Mouse (Mus musculus) brown adipose tissue, adult 24 weeks (tissue): ENCODE measurements at regions not wholly inside any gene's neighbourhood (a gene's known extent, or its start where the extent isn't known, plus 50 kb on each side); places are given as distances from the start of the nearest gene placed in this dataset.

Experiments used
- H3K27ac ChIP-seq: fragments of 200-500 bp; replicated peaks from 2 replicates; pipeline ENCODE4 v1.5.1; 2012; ENCODE audit warnings: low read depth, mild to moderate bottlenecking, low read length
- H3K4me1 ChIP-seq: fragments of 200-500 bp; 2 replicates; pipeline ENCODE4 v1.6.1; 2012; ENCODE audit warnings: low read length, mixed read lengths; ENCODE audit not compliant: control insufficient read depth, insufficient read depth, insufficient read length
- H3K4me3 ChIP-seq: fragments of 200-500 bp; 2 replicates; pipeline ENCODE4 v1.5.1; 2012; ENCODE audit warnings: low read depth, mild to moderate bottlenecking, low read length, moderate library complexity; ENCODE audit not compliant: insufficient read depth

GRCm38 (mm10) chr1:90430480-90430879 lies 172.3 kb upstream of the Cops8 start:
- Histone ChIP-seq H3K27ac (no peak overlapping the region), H3K4me1 (peaks cover 3% of the 10 kb centered on the region; the same call in 1 of the 2 replicates), H3K4me3 (no peak overlapping the region)

- H3K27ac ChIP-seq, result no peak overlapping the region
- no peak overlapping the region for H3K4me3 ChIP-seq
- peaks cover 3% of the 10 kb centered on the region; the same call in 1 of the 2 replicates for H3K4me1 ChIP-seq
Measured at GRCm38 (mm10) chr1:90431783-90432182, 171.0 kb upstream of the Cops8 start.

GRCm38 (mm10) chr1:90433911-90434310 lies 168.9 kb upstream of the Cops8 start:
- H3K27ac ChIP-seq, result no peak overlapping the region
- no peak overlapping the region for H3K4me3 ChIP-seq
- no peaks in the 10 kb centered on the region for H3K4me1 ChIP-seq

- Histone ChIP-seq H3K27ac (no peak overlapping the region), H3K4me1 (0 out of 2 replicates have a peak, but pooled peaks cover 5% of the 10 kb centered on the region), H3K4me3 (no peak overlapping the region)
Measured at GRCm38 (mm10) chr1:90440638-90441037, 162.1 kb upstream of the Cops8 start.

GRCm38 (mm10) chr1:90441134-90441868 lies 161.5 kb upstream of the Cops8 start:
- 0 out of 2 replicates have a peak, but pooled peaks cover 5% of the 10 kb centered on the region for H3K4me1 ChIP-seq
- no peak overlapping the region for H3K27ac ChIP-seq
- H3K4me3 ChIP-seq, result no peak overlapping the region

- H3K4me3 ChIP-seq, result no peak overlapping the region
- H3K27ac ChIP-seq, result no peak overlapping the region
- H3K4me1 ChIP-seq, result 0 out of 2 replicates have a peak, but pooled peaks cover 5% of the 10 kb centered on the region
Measured at GRCm38 (mm10) chr1:90442250-90443240, 160.2 kb upstream of the Cops8 start.

GRCm38 (mm10) chr1:90449571-90450226 lies 153.1 kb upstream of the Cops8 start:
- Histone ChIP-seq H3K4me1 (no peaks in the 10 kb centered on the region), H3K4me3 (no peak overlapping the region), H3K27ac (no peak overlapping the region)

- Histone ChIP-seq H3K4me1 (no peaks in the 10 kb centered on the region), H3K4me3 (no peak overlapping the region), H3K27ac (no peak overlapping the region)
Measured at GRCm38 (mm10) chr1:90451942-90452557, 150.7 kb upstream of the Cops8 start.

- H3K4me3 ChIP-seq, result no peak overlapping the region
- H3K27ac ChIP-seq, result no peak overlapping the region
- H3K4me1 ChIP-seq, result no peaks in the 10 kb centered on the region
Measured at GRCm38 (mm10) chr1:90454263-90454662, 148.5 kb upstream of the Cops8 start.

- Histone ChIP-seq H3K27ac (no peak overlapping the region), H3K4me3 (no peak overlapping the region), H3K4me1 (no peaks in the 10 kb centered on the region)
Measured at GRCm38 (mm10) chr1:90457396-90457795, 145.4 kb upstream of the Cops8 start.

- H3K4me3 ChIP-seq, result no peak overlapping the region
- H3K4me1 ChIP-seq, result no peaks in the 10 kb centered on the region
- no peak overlapping the region for H3K27ac ChIP-seq
Measured at GRCm38 (mm10) chr1:90458176-90458575, 144.6 kb upstream of the Cops8 start.

- Histone ChIP-seq H3K27ac (no peak overlapping the region), H3K4me3 (no peak overlapping the region)
Measured at GRCm38 (mm10) chr1:90461699-90462098, 141.1 kb upstream of the Cops8 start.

GRCm38 (mm10) chr1:90463302-90463701 lies 139.5 kb upstream of the Cops8 start:
- no peak overlapping the region for H3K4me3 ChIP-seq

More at GRCm38 (mm10) chr1:90461699-90462098, 141.1 kb upstream of the Cops8 start:
- H3K4me1 ChIP-seq, result no peaks in the 10 kb centered on the region

GRCm38 (mm10) chr1:90467646-90468045 lies 135.1 kb upstream of the Cops8 start:
- H3K27ac ChIP-seq, result no peak overlapping the region
- no peak overlapping the region for H3K4me3 ChIP-seq
- H3K4me1 ChIP-seq, result 0 out of 2 replicates have a peak, but pooled peaks cover 2% of the 10 kb centered on the region

More at GRCm38 (mm10) chr1:90463302-90463701, 139.5 kb upstream of the Cops8 start:
- 0 out of 2 replicates have a peak, but pooled peaks cover 2% of the 10 kb centered on the region for H3K4me1 ChIP-seq
- no peak overlapping the region for H3K27ac ChIP-seq
